Mouse (Mus musculus) neural tube, embryonic 14.5 days (tissue): ENCODE measurements at regions not wholly inside any gene's neighbourhood (a gene's known extent, or its start where the extent isn't known, plus 50 kb on each side); places are given as distances from the start of the nearest gene placed in this dataset.

Source experiments
- ATAC-seq: fragments of 200-750 bp; cut with Nextera tagmentation; 2 replicates; pipeline ENCODE4 v1.8.0; 2017; ENCODE audit warnings: low read depth, mild to moderate bottlenecking, moderate TSS enrichment, moderate library complexity
- H3K27ac ChIP-seq: fragments of 300-500 bp; sonication (generic); 2 replicates; pipeline ENCODE4 v1.5.1; 2014; ENCODE audit warnings: low read depth, mild to moderate bottlenecking, control low read depth, low read length, moderate library complexity, mixed read lengths
- H3K27me3 ChIP-seq: fragments of 300-500 bp; sonication (generic); 2 replicates; pipeline ENCODE4 v1.6.1; 2014; ENCODE audit warnings: low read length; ENCODE audit not compliant: control insufficient read depth, insufficient read depth
- H3K36me3 ChIP-seq: fragments of 300-500 bp; sonication (generic); 2 replicates; pipeline ENCODE4 v1.6.1; 2014; ENCODE audit warnings: low read length, mixed read lengths; ENCODE audit not compliant: control insufficient read depth, insufficient read depth
- H3K4me1 ChIP-seq: fragments of 300-500 bp; sonication (generic); 2 replicates; pipeline ENCODE4 v1.6.1; 2014; ENCODE audit warnings: low read length; ENCODE audit not compliant: control insufficient read depth, insufficient read depth
- H3K4me2 ChIP-seq: fragments of 300-500 bp; sonication (generic); 2 replicates; pipeline ENCODE4 v1.6.1; 2014; ENCODE audit warnings: mild to moderate bottlenecking, low read depth, low read length, control low read depth
- H3K4me3 ChIP-seq: fragments of 300-500 bp; sonication (generic); 2 replicates; pipeline ENCODE4 v1.5.1; 2014; ENCODE audit warnings: low read depth, low read length, control low read depth, mixed read lengths
- H3K9ac ChIP-seq: fragments of 300-500 bp; sonication (generic); replicated peaks from 2 replicates; pipeline ENCODE4 v1.6.1; 2014; ENCODE audit warnings: low read depth, mild to moderate bottlenecking, control low read depth, low read length, mixed read lengths
- H3K9me3 ChIP-seq: fragments of 300-500 bp; sonication (generic); 2 replicates; pipeline ENCODE4 v1.6.1; 2016; ENCODE audit warnings: low read length; ENCODE audit not compliant: control insufficient read depth
- WGBS: fragments of 180-500 bp; shearing (Covaris S2); extraction: QIAGEN DNeasy Blood & Tissue Kit; methylation state at CpG from one replicate; pipeline ENCODE4 v1.1.7; 2014; 5-methylcytosine and 5-hydroxymethylcytosine counted together

GRCm38 (mm10) chr5:119361406-119362044 is 308.9 kb upstream of the Tbx3 start:
- ATAC-seq: no peak
- Histone ChIP-seq H3K4me3 (no peak overlapping the region), H3K9ac (no peak overlapping the region), H3K9me3 (no peaks in the 10 kb centered on the region), H3K27me3 (no peaks in the 10 kb centered on the region), H3K4me2 (no peak overlapping the region), H3K27ac (no peak overlapping the region), H3K36me3 (no peaks in the 10 kb centered on the region), H3K4me1 (no peaks in the 10 kb centered on the region)
- WGBS: 81% methylated on average over 6 of the region's 6 CpGs

GRCm38 (mm10) chr5:119362452-119362851 is 308.0 kb upstream of the Tbx3 start:
- Histone ChIP-seq H3K4me2 (no peak overlapping the region), H3K9me3 (no peaks in the 10 kb centered on the region), H3K36me3 (no peaks in the 10 kb centered on the region), H3K4me3 (no peak overlapping the region), H3K27me3 (no peaks in the 10 kb centered on the region), H3K9ac (no peak overlapping the region), H3K4me1 (no peaks in the 10 kb centered on the region), H3K27ac (no peak overlapping the region)
- no peak for ATAC-seq
- 83% methylated on average over 12 of the region's 12 CpGs for WGBS

- Histone ChIP-seq H3K4me3 (no peak overlapping the region), H3K27me3 (no peaks in the 10 kb centered on the region), H3K9me3 (no peaks in the 10 kb centered on the region), H3K27ac (no peak overlapping the region), H3K9ac (no peak overlapping the region), H3K4me1 (no peaks in the 10 kb centered on the region), H3K36me3 (no peaks in the 10 kb centered on the region), H3K4me2 (no peak overlapping the region)
- ATAC-seq: no peak
- WGBS: 68% methylated on average over 4 of the region's 4 CpGs
Measured at GRCm38 (mm10) chr5:119364250-119364649, 306.2 kb upstream of the Tbx3 start.

- H3K9ac ChIP-seq: no peak overlapping the region
- H3K4me1 ChIP-seq: no peaks in the 10 kb centered on the region
- no peak overlapping the region for H3K27ac ChIP-seq
- H3K27me3 ChIP-seq: no peaks in the 10 kb centered on the region
- ATAC-seq: no peak
- no peaks in the 10 kb centered on the region for H3K9me3 ChIP-seq
- no peaks in the 10 kb centered on the region for H3K36me3 ChIP-seq
- H3K4me3 ChIP-seq: no peak overlapping the region
- WGBS: 86% methylated on average over 6 of the region's 6 CpGs
- no peak overlapping the region for H3K4me2 ChIP-seq
Measured at GRCm38 (mm10) chr5:119365157-119365556, 305.3 kb upstream of the Tbx3 start.

GRCm38 (mm10) chr5:119366296-119366695 is 304.2 kb upstream of the Tbx3 start:
- Histone ChIP-seq H3K4me2 (no peak overlapping the region), H3K27me3 (no peaks in the 10 kb centered on the region), H3K4me3 (no peak overlapping the region), H3K27ac (no peak overlapping the region), H3K9ac (no peak overlapping the region), H3K36me3 (no peaks in the 10 kb centered on the region), H3K4me1 (no peaks in the 10 kb centered on the region), H3K9me3 (no peaks in the 10 kb centered on the region)
- ATAC-seq: no peak
- WGBS: 35% methylated on average over 5 of the region's 5 CpGs

- no peaks in the 10 kb centered on the region for H3K27me3 ChIP-seq
- H3K36me3 ChIP-seq: no peaks in the 10 kb centered on the region
- H3K9me3 ChIP-seq: no peaks in the 10 kb centered on the region
- H3K4me2 ChIP-seq: peak overlapping the region; percentile 3; the same call in 1 of the 2 replicates
- no peaks in the 10 kb centered on the region for H3K4me1 ChIP-seq
- no peak overlapping the region for H3K4me3 ChIP-seq
- WGBS: 45% methylated on average over 12 of the region's 12 CpGs
- H3K27ac ChIP-seq: no peak overlapping the region
- no peak for ATAC-seq
- H3K9ac ChIP-seq: no peak overlapping the region
Measured at GRCm38 (mm10) chr5:119370481-119370880, 300.0 kb upstream of the Tbx3 start.

GRCm38 (mm10) chr5:119370931-119371330 is 299.5 kb upstream of the Tbx3 start:
- H3K27me3 ChIP-seq: no peaks in the 10 kb centered on the region
- H3K36me3 ChIP-seq: no peaks in the 10 kb centered on the region

GRCm38 (mm10) chr5:119373774-119374700 is 296.4 kb upstream of the Tbx3 start:
- Histone ChIP-seq H3K4me2 (no peak overlapping the region), H3K27me3 (no peaks in the 10 kb centered on the region), H3K4me1 (no peaks in the 10 kb centered on the region), H3K9me3 (no peaks in the 10 kb centered on the region), H3K4me3 (no peak overlapping the region), H3K9ac (no peak overlapping the region), H3K27ac (no peak overlapping the region), H3K36me3 (no peaks in the 10 kb centered on the region)
- ATAC-seq: no peak
- WGBS: 90% methylated on average over 24 of the region's 24 CpGs

More at GRCm38 (mm10) chr5:119370931-119371330, 299.5 kb upstream of the Tbx3 start:
- no peak for ATAC-seq
- Histone ChIP-seq H3K9ac (no peak overlapping the region), H3K4me2 (peak overlapping the region; percentile 3; the same call in 1 of the 2 replicates), H3K27ac (no peak overlapping the region), H3K9me3 (no peaks in the 10 kb centered on the region), H3K4me3 (no peak overlapping the region), H3K4me1 (no peaks in the 10 kb centered on the region)
- WGBS: 21% methylated on average over 16 of the region's 16 CpGs

- no peaks in the 10 kb centered on the region for H3K9me3 ChIP-seq
- no peak for ATAC-seq
- H3K4me2 ChIP-seq: no peak overlapping the region
- no peak overlapping the region for H3K27ac ChIP-seq
- H3K4me1 ChIP-seq: no peaks in the 10 kb centered on the region
- 86% methylated on average over 3 of the region's 3 CpGs for WGBS
- H3K36me3 ChIP-seq: no peaks in the 10 kb centered on the region
- H3K27me3 ChIP-seq: no peaks in the 10 kb centered on the region
- no peak overlapping the region for H3K9ac ChIP-seq
- no peak overlapping the region for H3K4me3 ChIP-seq
Measured at GRCm38 (mm10) chr5:119374861-119375260, 295.6 kb upstream of the Tbx3 start.
